Mouse (Mus musculus) kidney, adult 11 months (tissue): ENCODE measurements around the gene Myo5c.

Experiments used
- DNase-seq: peaks from one replicate; pipeline ENCODE4 v3.0.0; 2022

Gene Myo5c

GRCm38 (mm10) chr9:75231841-75232746, at the start of gene Myo5c:
Myo5c (plus strand) TSS chr9:75232020.
- DNase-seq, result peak; percentile 73

GRCm38 (mm10) chr9:75187646-75188260, 44.1 kb upstream of the Myo5c start:
- DNase-seq, result no peak

GRCm38 (mm10) chr9:75193858-75194257, 38.0 kb upstream of the Myo5c start:
- DNase-seq, result no peak

GRCm38 (mm10) chr9:75196335-75196734, 35.5 kb upstream of the Myo5c start:
- no peak for DNase-seq

GRCm38 (mm10) chr9:75197297-75197696, 34.5 kb upstream of the Myo5c start:
- no peak for DNase-seq

GRCm38 (mm10) chr9:75201506-75201905, 30.3 kb upstream of the Myo5c start:
- no peak for DNase-seq

- DNase-seq, result no peak
Observed at GRCm38 (mm10) chr9:75202036-75202435, 29.8 kb upstream of the Myo5c start.

GRCm38 (mm10) chr9:75209246-75209645, 22.6 kb upstream of the Myo5c start:
- DNase-seq, result no peak

GRCm38 (mm10) chr9:75210269-75210668, 21.6 kb upstream of the Myo5c start:
- no peak for DNase-seq

GRCm38 (mm10) chr9:75214743-75215413, 16.9 kb upstream of the Myo5c start:
- no peak for DNase-seq

- DNase-seq, result no peak
Observed at GRCm38 (mm10) chr9:75219942-75220341, 11.9 kb upstream of the Myo5c start.

- peak; percentile 13 for DNase-seq
Observed at GRCm38 (mm10) chr9:75221420-75222287, 10.2 kb upstream of the Myo5c start.

GRCm38 (mm10) chr9:75232860-75233259, 1.0 kb downstream of the Myo5c start:
- DNase-seq, result no peak

GRCm38 (mm10) chr9:75234271-75234741, 2.5 kb downstream of the Myo5c start:
- no peak for DNase-seq

- DNase-seq, result no peak
Observed at GRCm38 (mm10) chr9:75234983-75235627, 3.3 kb downstream of the Myo5c start.

- DNase-seq, result no peak
Observed at GRCm38 (mm10) chr9:75235696-75236095, 3.9 kb downstream of the Myo5c start.

- DNase-seq, result no peak
Observed at GRCm38 (mm10) chr9:75236416-75237308, 4.8 kb downstream of the Myo5c start.

- no peak for DNase-seq
Observed at GRCm38 (mm10) chr9:75238179-75238578, 6.4 kb downstream of the Myo5c start.

GRCm38 (mm10) chr9:75243052-75243451, 11.2 kb downstream of the Myo5c start:
- no peak for DNase-seq

- no peak for DNase-seq
Observed at GRCm38 (mm10) chr9:75243730-75244406, 12.0 kb downstream of the Myo5c start.
